Mouse (Mus musculus) MEL (cell line): Measurements from ENCODE around the gene Nlk.

ENCODE experiments used
- CHD2 ChIP-seq: IDR thresholded peaks from 2 replicates; pipeline ENCODE4 v1.6.1; 2011; ENCODE audit warnings: low read length, improper control_type of control experiment
- CTCF ChIP-seq, 3 experiments: IDR thresholded peaks in 2 of 3; conservative IDR thresholded peaks in 1 of 3; 2 replicates each; pipeline ENCODE4 v1.5.1; 2011 to 2012; ENCODE audit warnings: low read length in 3 of 3, low read depth in 2 of 3, mild to moderate bottlenecking in 2 of 3, improper control_type of control experiment in 1 of 3, inconsistent platforms in 1 of 3, mixed read lengths in 1 of 3, moderate library complexity in 1 of 3; ENCODE audit not compliant: control insufficient read depth in 1 of 3, insufficient read depth in 1 of 3, poor library complexity in 1 of 3, severe bottlenecking in 1 of 3
- E2F4 ChIP-seq: IDR thresholded peaks from 2 replicates; pipeline ENCODE4 v1.6.1; 2011; ENCODE audit warnings: low read depth, low read length, improper control_type of control experiment, borderline replicate concordance
- EP300 ChIP-seq, 2 experiments: IDR thresholded peaks; 2 replicates each; pipeline ENCODE4 v1.6.1; 2011; ENCODE audit warnings: improper control_type of control experiment in 2 of 2, low read length in 2 of 2, low read depth in 1 of 2, mild to moderate bottlenecking in 1 of 2
- HCFC1 ChIP-seq: IDR thresholded peaks from 2 replicates; pipeline ENCODE4 v1.6.1; 2012; ENCODE audit warnings: low read depth, mild to moderate bottlenecking, inconsistent platforms, low read length, improper control_type of control experiment, moderate library complexity
- MAX ChIP-seq: IDR thresholded peaks from 2 replicates; pipeline ENCODE4 v1.6.1; 2011; ENCODE audit warnings: low read length, improper control_type of control experiment
- MXI1 ChIP-seq: IDR thresholded peaks from 2 replicates; pipeline ENCODE4 v1.6.1; 2011; ENCODE audit warnings: mild to moderate bottlenecking, low read depth, low read length, improper control_type of control experiment
- POLR2A ChIP-seq, 2 experiments: IDR thresholded peaks; 2 replicates each; pipeline ENCODE4 v1.6.1; 2011 to 2012; ENCODE audit warnings: low read length in 2 of 2, mild to moderate bottlenecking in 2 of 2, control low read depth in 1 of 2, improper control_type of control experiment in 1 of 2, low read depth in 1 of 2, moderate library complexity in 1 of 2; ENCODE audit not compliant: control insufficient read depth in 1 of 2, insufficient read depth in 1 of 2, poor library complexity in 1 of 2
- RAD21 ChIP-seq: IDR thresholded peaks from 2 replicates; pipeline ENCODE4 v1.6.1; 2011; ENCODE audit warnings: mild to moderate bottlenecking, low read depth, low read length, improper control_type of control experiment
- SIN3A ChIP-seq: IDR thresholded peaks from 2 replicates; pipeline ENCODE4 v1.6.1; 2012; ENCODE audit warnings: low read length, improper control_type of control experiment, inconsistent platforms
- SMC3 ChIP-seq: IDR thresholded peaks from 2 replicates; pipeline ENCODE4 v1.6.1; 2011; ENCODE audit warnings: low read depth, low read length, improper control_type of control experiment
- TAL1 ChIP-seq: IDR thresholded peaks from 2 replicates; pipeline ENCODE4 v1.6.1; 2012; ENCODE audit warnings: mild to moderate bottlenecking, inconsistent platforms, low read length, moderate library complexity, mixed read lengths
- ZMIZ1 ChIP-seq: IDR thresholded peaks from 2 replicates; pipeline ENCODE4 v1.6.1; 2012; ENCODE audit warnings: low read depth, mild to moderate bottlenecking, inconsistent platforms, low read length, improper control_type of control experiment, moderate library complexity

DNA sequence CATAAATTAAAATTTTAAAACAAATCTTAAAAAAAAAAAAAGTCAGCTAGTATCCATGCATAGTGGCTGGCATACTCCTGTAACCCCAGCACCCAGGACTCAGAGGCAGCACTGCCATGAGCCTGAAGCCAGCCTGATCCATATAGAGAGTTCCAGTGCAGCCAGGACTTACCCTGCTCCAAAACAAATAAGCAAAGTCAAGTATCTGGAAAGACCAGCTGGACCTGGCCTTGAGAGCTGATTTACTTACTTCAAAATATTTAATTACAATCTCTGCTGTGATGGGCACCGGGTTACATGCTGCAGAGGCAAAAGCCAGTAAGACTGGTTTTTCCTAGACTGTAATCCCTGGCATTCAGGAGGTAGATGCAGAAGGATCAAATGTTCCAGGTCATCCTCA lies 27.6 kb upstream of the Nlk start:
- TF ChIP-seq SMC3 (no peak), CTCF (IDR thresholded peaks at IDR 0.05 in 2 of 3, conservative IDR thresholded peaks at IDR 0.05 in 1 of 3; ENCODE audit: control insufficient read depth in 1 of 3, insufficient read depth in 1 of 3, low read depth in 2 of 3, low read length in 3 of 3, poor library complexity in 1 of 3, severe bottlenecking in 1 of 3) (no peak), TAL1 (no peak), E2F4 (no peak), POLR2A (IDR thresholded peaks at IDR 0.05; ENCODE audit: control insufficient read depth in 1 of 2, insufficient read depth in 1 of 2, low read depth in 1 of 2, low read length in 2 of 2, poor library complexity in 1 of 2) (no peak), MAX (no peak), SIN3A (no peak), HCFC1 (no peak), CHD2 (no peak), EP300 (IDR thresholded peaks at IDR 0.05; ENCODE audit: low read depth in 1 of 2, low read length in 2 of 2) (no peak), RAD21 (no peak), MXI1 (no peak), ZMIZ1 (no peak)
